Mouse (Mus musculus) spleen, postnatal 10 days (tissue): Measurements from ENCODE around the gene Cfdp1.

Source experiments
- DNase-seq, 2 experiments: peaks; one replicate each; pipeline ENCODE4 v3.0.0; 2021 to 2022; ENCODE audit warnings: low spot score in 2 of 2

Cfdp1 gene

GRCm38 (mm10) chr8:111796528-111796927 lies 57.6 kb downstream of the Cfdp1 start:
- no peak for DNase-seq

GRCm38 (mm10) chr8:111793324-111793917 lies 60.7 kb downstream of the Cfdp1 start:
- no peak for DNase-seq

DNA sequence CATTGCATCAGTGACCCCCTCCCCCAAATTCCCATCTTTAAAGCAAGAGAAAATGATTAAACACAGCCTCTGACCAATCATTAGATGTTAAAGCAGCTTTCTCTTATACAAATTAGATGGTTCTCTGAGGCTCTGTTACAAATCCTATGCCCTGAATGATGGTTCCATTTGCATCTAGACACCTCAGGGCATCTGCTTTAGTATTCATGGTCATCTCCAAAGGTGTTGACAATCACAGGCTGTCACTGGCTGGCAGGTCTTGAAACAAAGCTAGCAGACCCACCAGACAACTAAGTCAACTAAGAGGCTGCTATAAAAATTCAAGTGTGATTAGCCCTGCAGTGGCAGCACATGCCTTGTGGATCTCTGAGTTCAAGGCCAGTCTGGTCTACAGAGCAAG lies 64.5 kb downstream of the Cfdp1 start:
- no peak for DNase-seq

GRCm38 (mm10) chr8:111789200-111789599 lies 64.9 kb downstream of the Cfdp1 start:
- DNase-seq, result no peak

DNA sequence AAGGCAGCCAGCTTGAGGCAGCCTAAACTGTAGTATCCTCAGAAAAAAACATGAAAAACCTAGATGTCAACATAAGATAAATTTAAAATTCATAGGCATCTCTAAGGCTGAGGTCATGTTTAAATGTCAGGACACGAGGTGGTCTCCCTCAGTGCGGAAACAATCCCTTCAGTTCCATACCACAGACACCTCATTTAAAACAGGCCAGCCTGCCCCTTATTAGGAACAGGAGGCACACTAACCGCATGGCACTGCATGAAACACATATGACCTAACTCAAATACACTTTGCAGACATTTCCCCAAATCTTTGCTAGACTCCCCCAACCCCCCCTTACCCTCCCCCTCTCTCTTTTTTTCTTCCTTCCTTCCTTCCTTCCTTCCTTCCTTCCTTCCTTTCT lies 65.6 kb downstream of the Cfdp1 start:
- no peak for DNase-seq

GRCm38 (mm10) chr8:111788085-111788484 lies 66.0 kb downstream of the Cfdp1 start:
- no peak for DNase-seq

DNA sequence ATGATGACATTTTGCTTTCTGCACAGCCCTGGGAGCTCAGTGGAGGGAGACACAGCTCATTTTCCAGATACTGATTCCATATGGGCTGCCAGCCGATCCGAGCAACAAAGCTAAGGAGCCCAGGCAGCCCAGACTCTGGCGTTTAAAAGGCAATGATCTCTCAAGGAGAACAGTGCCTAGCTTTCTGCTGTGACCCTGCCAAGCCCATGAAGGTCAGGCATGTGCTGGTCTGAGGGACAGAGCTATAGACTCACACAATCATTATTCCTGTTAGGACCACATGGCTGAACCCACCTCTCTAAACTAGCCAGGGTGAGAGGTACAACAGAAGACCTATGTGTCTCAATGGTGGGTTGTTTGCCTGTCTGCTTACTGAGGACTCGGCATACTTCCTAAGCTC lies 66.4 kb downstream of the Cfdp1 start:
- no peak for DNase-seq

- DNase-seq, result no peak
Measured at GRCm38 (mm10) chr8:111786701-111787588, 67.1 kb downstream of the Cfdp1 start.

GRCm38 (mm10) chr8:111786116-111786515 lies 68.0 kb downstream of the Cfdp1 start:
- DNase-seq, result no peak

GRCm38 (mm10) chr8:111782671-111783394 lies 71.3 kb downstream of the Cfdp1 start:
- DNase-seq, result no peak

GRCm38 (mm10) chr8:111782161-111782560 lies 71.9 kb downstream of the Cfdp1 start:
- no peak for DNase-seq

GRCm38 (mm10) chr8:111780697-111781424 lies 73.2 kb downstream of the Cfdp1 start:
- DNase-seq, result no peak

DNA sequence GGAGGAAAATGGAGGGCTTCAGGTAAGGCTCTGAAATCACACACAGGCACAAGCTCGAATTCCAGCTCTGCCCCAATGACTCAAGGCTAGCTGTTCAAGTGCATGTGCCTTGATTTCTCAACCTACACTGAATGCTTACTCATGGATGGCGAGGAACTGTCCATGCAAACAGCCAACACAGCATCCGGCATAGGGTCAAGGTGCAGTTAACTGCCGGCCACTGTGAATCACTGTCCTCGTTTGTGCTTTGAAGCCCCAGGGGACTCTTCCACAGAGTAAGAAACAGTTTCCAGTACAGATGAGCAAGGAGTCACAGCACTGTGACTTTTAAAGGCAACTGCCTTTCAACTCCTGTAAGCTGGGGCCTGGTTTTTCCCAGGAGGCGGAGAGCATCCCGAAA lies 74.4 kb downstream of the Cfdp1 start:
- no peak for DNase-seq

- DNase-seq, result no peak
Measured at GRCm38 (mm10) chr8:111778801-111779200, 75.3 kb downstream of the Cfdp1 start.

DNA sequence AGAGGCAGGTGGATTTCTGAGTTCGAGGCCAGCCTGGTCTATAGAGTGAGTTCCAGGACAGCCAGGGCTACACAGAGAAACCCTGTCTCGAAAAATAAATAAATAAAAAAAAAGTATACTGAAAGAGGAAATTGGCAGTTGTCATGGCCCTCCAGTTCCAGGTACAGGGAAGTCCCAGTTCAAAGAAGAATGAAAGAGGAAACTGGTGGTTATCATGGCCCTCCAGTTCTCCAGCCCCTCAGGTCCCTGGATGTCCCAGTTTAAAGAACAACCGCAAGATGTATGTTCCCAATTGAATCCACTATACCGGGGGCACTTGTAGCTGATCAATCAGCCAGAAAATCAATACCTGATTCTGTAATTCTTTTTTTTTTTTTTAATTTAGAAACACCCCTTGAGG lies 77.6 kb downstream of the Cfdp1 start:
- DNase-seq, result no peak

DNA sequence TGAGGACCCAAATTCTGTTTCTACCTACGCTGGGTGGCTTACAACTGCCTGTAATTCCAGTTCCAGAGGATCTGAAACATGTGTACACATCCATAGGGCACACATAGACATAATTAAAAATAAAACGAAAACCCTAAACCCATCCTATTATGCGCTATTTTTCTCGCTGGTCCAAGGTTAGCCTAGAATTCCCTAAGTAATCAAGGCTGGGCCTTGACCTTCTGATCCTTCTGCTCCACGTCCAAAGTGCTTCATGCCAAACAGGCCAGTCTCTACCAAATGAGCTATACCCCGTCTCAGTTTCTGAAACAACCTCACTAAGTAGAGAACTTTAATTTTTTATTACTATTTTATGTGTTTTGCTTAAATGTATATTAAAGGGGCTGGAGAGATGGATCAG lies 78.3 kb downstream of the Cfdp1 start:
- no peak for DNase-seq

- no peak for DNase-seq
Measured at GRCm38 (mm10) chr8:111773476-111773875, 80.6 kb downstream of the Cfdp1 start.

GRCm38 (mm10) chr8:111773057-111773456 lies 81.0 kb downstream of the Cfdp1 start:
- DNase-seq, result no peak

DNA sequence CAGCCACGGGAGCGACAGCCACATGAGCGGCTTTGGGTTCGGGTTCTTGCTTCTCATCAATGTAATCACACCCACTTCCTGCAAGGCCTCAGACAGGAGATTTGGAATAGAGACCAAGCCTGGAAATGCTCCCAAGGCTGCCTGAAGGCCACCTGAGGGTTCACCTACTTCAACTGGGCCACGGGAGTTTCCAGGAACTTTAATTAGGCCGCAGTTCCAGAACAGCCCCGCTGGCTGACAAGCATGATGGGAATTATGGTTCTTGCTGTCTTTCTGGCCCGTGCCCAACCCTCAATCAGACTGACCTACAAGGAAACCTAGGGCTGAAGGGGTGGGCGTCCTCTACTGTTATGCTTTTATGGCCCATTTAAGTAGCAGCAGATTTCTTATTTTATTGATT lies 82.0 kb downstream of the Cfdp1 start:
- DNase-seq, result no peak

DNA sequence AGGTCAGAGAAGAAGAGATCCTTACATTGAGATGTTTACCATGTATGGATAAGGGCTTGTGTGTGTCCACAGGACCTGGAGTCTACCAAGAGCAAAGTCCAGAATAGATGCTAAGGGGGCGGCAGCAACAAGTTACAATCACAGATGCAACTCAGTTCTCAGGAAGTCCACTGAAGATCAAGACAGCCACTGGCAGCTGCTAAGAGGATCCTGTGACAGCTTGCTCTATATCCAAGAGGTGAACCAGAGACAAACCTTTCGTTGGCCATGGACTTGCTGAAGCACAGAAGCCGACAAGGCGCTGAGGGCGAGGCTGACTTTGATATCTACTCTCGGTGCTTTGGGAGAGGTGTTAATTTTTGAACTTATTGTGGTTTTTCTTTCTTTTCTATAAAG lies 82.5 kb downstream of the Cfdp1 start:
- no peak for DNase-seq

GRCm38 (mm10) chr8:111770958-111771624 lies 83.0 kb downstream of the Cfdp1 start:
- DNase-seq, result no peak
